Mouse (Mus musculus) MEL (cell line): Measurements from ENCODE around the gene B3gnt4. TPM values are rescaled to one million over a fixed set of nuclear protein-coding genes. Genes with fewer than 3 reads are reported as not detected.

Experiments used
- DNase-seq: peaks from one replicate; pipeline ENCODE4 v3.0.0; 2011; ENCODE audit warnings: low read depth, low spot score
- H3K27ac ChIP-seq: 2 replicates; pipeline ENCODE4 v1.5.1; 2012; ENCODE audit warnings: low read depth, mild to moderate bottlenecking, control low read depth, low read length, moderate library complexity; ENCODE audit not compliant: control insufficient read depth
- H3K27me3 ChIP-seq, 2 experiments: fragments of 150-350 bp in 1 of 2; sonication (generic) in 1 of 2; 2 replicates each; pipeline ENCODE4 v1.6.1; 2012; ENCODE audit warnings: low read length in 2 of 2, mild to moderate bottlenecking in 2 of 2, improper control_type of control experiment in 1 of 2, moderate library complexity in 1 of 2; ENCODE audit not compliant: insufficient read depth in 2 of 2, control insufficient read depth in 1 of 2
- H3K36me3 ChIP-seq, 2 experiments: 2 replicates each; pipeline ENCODE4 v1.6.1; 2012 to 2014; ENCODE audit warnings: low read length in 2 of 2, improper control_type of control experiment in 1 of 2, inconsistent platforms in 1 of 2, mild to moderate bottlenecking in 1 of 2; ENCODE audit not compliant: insufficient read depth in 2 of 2, control insufficient read depth in 1 of 2
- H3K4me1 ChIP-seq, 2 experiments: fragments of 150-350 bp in 1 of 2; sonication (generic) in 1 of 2; 2 replicates each; pipeline ENCODE4 v1.6.1; 2012; ENCODE audit warnings: low read length in 2 of 2, improper control_type of control experiment in 1 of 2, mild to moderate bottlenecking in 1 of 2; ENCODE audit not compliant: insufficient read depth in 2 of 2, control insufficient read depth in 1 of 2
- H3K4me3 ChIP-seq, 2 experiments: fragments of 150-350 bp in 1 of 2; sonication (generic) in 1 of 2; 2 replicates each; pipeline ENCODE4 v1.5.1; 2012; ENCODE audit warnings: low read depth in 2 of 2, low read length in 2 of 2, mild to moderate bottlenecking in 2 of 2, moderate library complexity in 2 of 2, control low read depth in 1 of 2, improper control_type of control experiment in 1 of 2; ENCODE audit not compliant: control insufficient read depth in 1 of 2, insufficient read depth in 1 of 2
- H3K79me2 ChIP-seq: 2 replicates; pipeline ENCODE4 v1.6.1; 2012; ENCODE audit warnings: mild to moderate bottlenecking, low read length, moderate library complexity; ENCODE audit not compliant: control insufficient read depth, poor library complexity, insufficient read depth
- H3K9ac ChIP-seq: 2 replicates; pipeline ENCODE4 v1.6.1; 2012; ENCODE audit warnings: low read depth, mild to moderate bottlenecking, control low read depth, low read length, moderate library complexity; ENCODE audit not compliant: control insufficient read depth, poor library complexity, severe bottlenecking
- H3K9me3 ChIP-seq: fragments of 150-350 bp; sonication (generic); replicated peaks from 2 replicates; pipeline ENCODE4 v1.6.1; 2012; ENCODE audit warnings: mild to moderate bottlenecking, low read length, improper control_type of control experiment, moderate library complexity; ENCODE audit not compliant: insufficient read depth
- BHLHE40 ChIP-seq: IDR thresholded peaks from 2 replicates; pipeline ENCODE4 v1.6.1; 2012; ENCODE audit warnings: low read depth, mild to moderate bottlenecking, inconsistent platforms, low read length, improper control_type of control experiment, borderline replicate concordance
- ELF1 ChIP-seq: IDR thresholded peaks from 2 replicates; pipeline ENCODE4 v1.6.1; 2014; ENCODE audit warnings: low read depth, mild to moderate bottlenecking, inconsistent platforms, low read length, improper control_type of control experiment, moderate library complexity
- HCFC1 ChIP-seq: IDR thresholded peaks from 2 replicates; pipeline ENCODE4 v1.6.1; 2012; ENCODE audit warnings: low read depth, mild to moderate bottlenecking, inconsistent platforms, low read length, improper control_type of control experiment, moderate library complexity
- JUND ChIP-seq: IDR thresholded peaks from 2 replicates; pipeline ENCODE4 v1.6.1; 2011; ENCODE audit warnings: low read depth, mild to moderate bottlenecking, improper control_type of control experiment, low read length
- KAT2A ChIP-seq: conservative IDR thresholded peaks from 2 replicates; pipeline ENCODE4 v1.6.1; 2012; ENCODE audit warnings: low read depth, low read length, improper control_type of control experiment, inconsistent platforms
- MAZ ChIP-seq: IDR thresholded peaks from 2 replicates; pipeline ENCODE4 v1.6.1; 2012; ENCODE audit warnings: low read depth, mild to moderate bottlenecking, inconsistent platforms, low read length, improper control_type of control experiment
- MYB ChIP-seq: IDR thresholded peaks from 2 replicates; pipeline ENCODE4 v1.6.1; 2011; ENCODE audit warnings: mild to moderate bottlenecking, low read depth, low read length, improper control_type of control experiment
- MYC ChIP-seq: IDR thresholded peaks from 2 replicates; pipeline ENCODE4 v1.6.1; 2011; ENCODE audit warnings: low read depth, mild to moderate bottlenecking, low read length, improper control_type of control experiment, moderate library complexity
- POLR2A ChIP-seq, 2 experiments: IDR thresholded peaks; 2 replicates each; pipeline ENCODE4 v1.6.1; 2011 to 2012; ENCODE audit warnings: low read length in 2 of 2, mild to moderate bottlenecking in 2 of 2, control low read depth in 1 of 2, improper control_type of control experiment in 1 of 2, low read depth in 1 of 2, moderate library complexity in 1 of 2; ENCODE audit not compliant: control insufficient read depth in 1 of 2, insufficient read depth in 1 of 2, poor library complexity in 1 of 2
- POLR2AphosphoS5 ChIP-seq: IDR thresholded peaks from 2 replicates; pipeline ENCODE4 v1.6.1; 2012; ENCODE audit warnings: low read depth, borderline replicate concordance, mild to moderate bottlenecking, inconsistent platforms, low read length, moderate library complexity, mixed read lengths
- RAD21 ChIP-seq: IDR thresholded peaks from 2 replicates; pipeline ENCODE4 v1.6.1; 2011; ENCODE audit warnings: mild to moderate bottlenecking, low read depth, low read length, improper control_type of control experiment
- RCOR1 ChIP-seq: IDR thresholded peaks from 2 replicates; pipeline ENCODE4 v1.6.1; 2012; ENCODE audit warnings: low read depth, mild to moderate bottlenecking, inconsistent platforms, low read length, improper control_type of control experiment
- SIN3A ChIP-seq: IDR thresholded peaks from 2 replicates; pipeline ENCODE4 v1.6.1; 2012; ENCODE audit warnings: low read length, improper control_type of control experiment, inconsistent platforms
- SMC3 ChIP-seq: IDR thresholded peaks from 2 replicates; pipeline ENCODE4 v1.6.1; 2011; ENCODE audit warnings: low read depth, low read length, improper control_type of control experiment
- TAL1 ChIP-seq: IDR thresholded peaks from 2 replicates; pipeline ENCODE4 v1.6.1; 2012; ENCODE audit warnings: mild to moderate bottlenecking, inconsistent platforms, low read length, moderate library complexity, mixed read lengths
- TCF12 ChIP-seq: IDR thresholded peaks from 2 replicates; pipeline ENCODE4 v1.6.1; 2014; ENCODE audit warnings: low read depth, mild to moderate bottlenecking, inconsistent platforms, low read length, improper control_type of control experiment, moderate library complexity
- UBTF ChIP-seq: IDR thresholded peaks from 2 replicates; pipeline ENCODE4 v1.6.1; 2012; ENCODE audit warnings: low read depth, mild to moderate bottlenecking, inconsistent platforms, low read length, improper control_type of control experiment, moderate library complexity, borderline replicate concordance; ENCODE audit not compliant: insufficient read depth
- ZKSCAN1 ChIP-seq: IDR thresholded peaks from 2 replicates; pipeline ENCODE4 v1.6.1; 2012; ENCODE audit warnings: low read depth, mild to moderate bottlenecking, inconsistent platforms, low read length, improper control_type of control experiment, moderate library complexity
- polyA plus RNA-seq, 2 experiments: library from polyadenylated mRNA; stranded (reverse) in 1 of 2; unstranded in 1 of 2; fragments of >175 nt in 1 of 2; fragments of >200 nt in 1 of 2; gene quantifications; 2 replicates each; pipeline versions ENCODE4 v1.2.1 to v1.2.4; 2012; ENCODE audit warnings: low replicate concordance in 2 of 2, low read depth in 1 of 2; ENCODE audit not compliant: insufficient read length in 2 of 2, insufficient read depth in 1 of 2, missing spikeins in 1 of 2
- total RNA-seq: library from RNA; depleted of rRNA; stranded (reverse); fragments of 300-350 nt; gene quantifications from 2 replicates; pipeline ENCODE4 v1.2.3, GENCODE M21; 2012

Gene B3gnt4
- total and polyA plus RNA-seq, 3 experiments, result 0.25 to 0.39 TPM; not detected in 1

DNA sequence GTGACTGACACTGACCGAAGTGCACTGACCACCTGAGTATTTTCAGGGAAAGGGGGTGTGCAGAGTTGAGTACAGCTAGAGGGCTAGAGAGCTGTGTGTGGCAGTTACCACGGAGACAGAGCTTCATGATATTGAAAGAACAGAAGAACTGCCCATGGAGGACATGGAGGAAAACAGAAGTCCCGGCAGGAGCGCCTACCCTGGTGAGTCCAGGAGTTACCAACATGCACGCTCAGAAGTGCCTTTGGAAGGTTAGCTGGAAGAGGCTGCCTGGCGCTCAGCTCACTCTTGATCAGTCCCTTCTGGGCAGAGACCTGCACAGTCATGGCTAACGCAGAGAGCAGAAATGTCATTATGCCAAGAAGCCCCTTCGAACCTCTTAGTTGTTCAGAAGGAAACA is 19.8 kb downstream of the B3gnt4 start:
- Histone ChIP-seq H3K4me3 (no peak overlapping the region), H3K4me1 (no peaks in the 10 kb centered on the region), H3K27ac (no peak overlapping the region), H3K27me3 (no peaks in the 10 kb centered on the region), H3K79me2 (no peaks in the 10 kb centered on the region), H3K9ac (no peak overlapping the region), H3K36me3 (peaks cover 0 to under 1% of the 10 kb centered on the region in 2 experiments; a peak in 1 of 4 replicates), H3K9me3 (no peaks in the 10 kb centered on the region)
- DNase-seq, result no peak
- TF ChIP-seq ELF1, result no peak
- TF ChIP-seq ZKSCAN1, result no peak
- no peak for TF ChIP-seq TAL1
- no peak for TF ChIP-seq SIN3A
- TF ChIP-seq KAT2A, result no peak
- TF ChIP-seq RCOR1, result no peak
- TF ChIP-seq MYC, result no peak
- no peak for TF ChIP-seq HCFC1
- no peak for TF ChIP-seq MAZ
- no peak for TF ChIP-seq POLR2A (IDR thresholded peaks at IDR 0.05; ENCODE audit: control insufficient read depth in 1 of 2, insufficient read depth in 1 of 2, low read depth in 1 of 2, low read length in 2 of 2, poor library complexity in 1 of 2)
- no peak for TF ChIP-seq SMC3
- TF ChIP-seq MYB, result no peak
- TF ChIP-seq BHLHE40, result no peak
- TF ChIP-seq JUND, result no peak
- no peak for TF ChIP-seq RAD21
- no peak for TF ChIP-seq TCF12
- TF ChIP-seq UBTF, result no peak
- no peak for TF ChIP-seq POLR2AphosphoS5

DNA sequence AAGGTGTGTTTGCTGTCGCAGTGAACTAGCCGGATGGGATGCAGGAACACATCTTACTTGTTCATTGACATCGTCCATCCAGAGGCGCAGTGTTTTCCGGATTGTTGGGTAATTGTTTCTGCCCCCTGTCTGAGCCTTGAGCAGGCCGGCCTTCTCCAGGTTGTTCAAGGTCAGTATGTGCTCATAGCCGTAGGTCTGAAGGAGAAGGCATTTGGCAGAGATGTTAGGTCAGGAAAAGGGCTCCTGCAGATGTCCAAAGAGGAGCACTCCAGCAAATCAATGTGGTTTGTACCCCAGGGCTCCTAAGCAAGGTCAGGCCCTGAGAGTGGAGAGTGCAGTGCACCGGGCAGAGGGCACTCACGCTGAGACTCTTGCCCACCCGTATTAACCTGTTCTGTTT is 23.5 kb downstream of the B3gnt4 start:
- H3K4me3 ChIP-seq, result no peak overlapping the region
- DNase-seq, result no peak
- TF ChIP-seq BHLHE40, result no peak

More for the DNA sequence above, 23.5 kb downstream of the B3gnt4 start:
- H3K79me2 ChIP-seq, result no peaks in the 10 kb centered on the region
- H3K4me1 ChIP-seq, result no peaks in the 10 kb centered on the region
- H3K27me3 ChIP-seq, result no peaks in the 10 kb centered on the region
- H3K9ac ChIP-seq, result no peak overlapping the region
- H3K36me3 ChIP-seq, result peaks cover 0 to 7% of the 10 kb centered on the region in 2 experiments; a peak in 2 of 4 replicates
- H3K27ac ChIP-seq, result no peak overlapping the region
- H3K9me3 ChIP-seq, result no peaks in the 10 kb centered on the region
